Mouse (Mus musculus): ENCODE measurements around the gene Fam160a1.
A peak's percentile ranks its signal among the peaks of the same experiment; 100 is the strongest.

The Fam160a1 gene

GRCm38 (mm10) chr3:85827815-85828214 is 10.7 kb upstream of the Fam160a1 start:
- no peak for DNase-seq (ENCODE audit: extremely low read depth, insufficient read length, low spot score)

DNA sequence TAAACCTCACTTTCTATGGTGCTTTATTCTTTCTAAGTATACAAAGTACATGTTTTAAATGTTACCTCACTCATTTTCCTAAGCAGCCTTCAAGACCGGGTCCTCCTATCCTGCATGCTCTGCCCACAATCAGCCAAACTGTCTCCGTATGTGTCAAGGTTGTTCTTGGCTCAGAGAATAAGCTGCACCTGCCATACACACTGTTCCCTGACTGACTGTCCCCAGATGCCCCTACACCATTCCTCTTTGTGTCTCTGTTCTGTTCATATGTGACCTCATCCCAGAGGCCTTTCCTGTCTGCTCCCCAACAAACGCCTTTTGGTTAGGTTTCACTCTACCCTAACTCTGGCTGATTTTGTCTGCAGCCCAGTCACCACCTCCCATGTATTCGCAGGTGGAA is 10.2 kb upstream of the Fam160a1 start:
- DNase-seq (ENCODE audit: extremely low read depth, insufficient read length, low spot score), result no peak

GRCm38 (mm10) chr3:85820839-85821548 is 3.9 kb upstream of the Fam160a1 start:
- no peak for DNase-seq (ENCODE audit: extremely low read depth, insufficient read length, low spot score)

DNA sequence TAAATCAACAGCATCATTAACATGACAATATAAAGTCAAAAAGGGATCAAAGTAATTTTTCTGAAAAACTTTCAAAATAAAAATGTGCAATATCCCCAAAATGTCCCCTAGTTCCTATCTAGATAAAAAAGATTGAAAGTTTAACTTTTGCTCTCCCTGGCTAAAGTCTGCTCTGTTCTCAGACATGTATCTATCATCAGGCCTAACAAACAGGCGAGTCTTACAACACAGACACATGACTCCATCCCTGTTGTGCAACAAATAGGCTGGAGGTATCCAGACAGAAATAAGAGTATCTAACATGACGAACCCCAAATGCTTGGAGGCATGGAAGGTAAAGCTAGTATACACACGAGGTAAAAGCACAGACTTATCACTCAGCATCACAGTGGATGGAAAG is 2.2 kb upstream of the Fam160a1 start:
- no peak for DNase-seq (ENCODE audit: extremely low read depth, insufficient read length, low spot score)

DNA sequence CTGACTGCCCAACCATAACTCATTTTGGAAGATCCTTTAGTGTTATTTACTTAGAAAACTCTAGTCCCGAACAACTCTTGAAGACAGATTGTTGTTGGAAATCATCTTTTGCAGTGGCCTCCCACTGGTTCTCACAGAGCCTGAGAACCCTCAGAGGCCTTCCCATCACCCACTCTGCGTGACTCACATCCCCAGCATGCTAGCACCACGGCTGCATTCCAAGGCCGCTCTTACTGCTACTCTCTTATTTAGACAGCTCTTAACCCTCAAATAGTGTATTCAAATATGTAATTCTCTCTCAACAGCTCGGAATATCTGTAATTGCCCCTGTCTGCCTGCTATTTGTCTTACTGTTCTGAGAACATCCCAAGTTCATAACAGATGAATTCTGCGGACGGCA is 2.9 kb downstream of the Fam160a1 start:
- DNase-seq (ENCODE audit: extremely low read depth, insufficient read length, low spot score), result peak; percentile 30

- DNase-seq (ENCODE audit: extremely low read depth, insufficient read length, low spot score), result no peak
These were observed 3.7 kb downstream of the Fam160a1 start for GRCm38 (mm10) chr3:85813101-85814014.

GRCm38 (mm10) chr3:85812010-85812409 is 5.1 kb downstream of the Fam160a1 start:
- no peak for DNase-seq (ENCODE audit: extremely low read depth, insufficient read length, low spot score)

- no peak for DNase-seq (ENCODE audit: extremely low read depth, insufficient read length, low spot score)
These were observed 23.9 kb downstream of the Fam160a1 start for GRCm38 (mm10) chr3:85793166-85793565.

GRCm38 (mm10) chr3:85789748-85790147 is 27.3 kb downstream of the Fam160a1 start:
- no peak for DNase-seq (ENCODE audit: extremely low read depth, insufficient read length, low spot score)

GRCm38 (mm10) chr3:85786501-85786900 is 30.6 kb downstream of the Fam160a1 start:
- DNase-seq (ENCODE audit: extremely low read depth, insufficient read length, low spot score), result no peak

- no peak for DNase-seq (ENCODE audit: extremely low read depth, insufficient read length, low spot score)
These were observed 36.2 kb downstream of the Fam160a1 start for GRCm38 (mm10) chr3:85780906-85781305.

GRCm38 (mm10) chr3:85780332-85780731 is 36.8 kb downstream of the Fam160a1 start:
- DNase-seq (ENCODE audit: extremely low read depth, insufficient read length, low spot score), result no peak

DNA sequence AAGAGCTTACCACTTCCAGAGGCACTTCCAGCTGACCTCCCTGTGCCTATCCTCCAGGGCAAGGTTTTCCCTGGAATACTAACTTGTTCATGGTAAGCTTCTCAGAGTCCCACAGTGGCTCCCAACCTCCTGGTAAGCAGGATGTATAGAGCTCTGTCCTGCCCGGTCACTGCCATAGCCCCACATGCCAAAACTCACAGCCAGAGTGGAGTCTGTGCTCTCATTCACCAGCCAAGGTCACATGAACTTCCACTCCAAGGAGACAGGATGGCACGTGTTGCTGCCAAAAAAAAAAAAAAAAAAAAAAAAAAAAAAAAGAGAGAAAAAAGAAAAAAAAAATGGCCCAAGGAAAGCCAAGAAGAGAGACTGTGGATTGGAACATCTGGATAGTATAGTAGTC is 39.2 kb downstream of the Fam160a1 start:
- DNase-seq (ENCODE audit: extremely low read depth, insufficient read length, low spot score), result no peak

DNA sequence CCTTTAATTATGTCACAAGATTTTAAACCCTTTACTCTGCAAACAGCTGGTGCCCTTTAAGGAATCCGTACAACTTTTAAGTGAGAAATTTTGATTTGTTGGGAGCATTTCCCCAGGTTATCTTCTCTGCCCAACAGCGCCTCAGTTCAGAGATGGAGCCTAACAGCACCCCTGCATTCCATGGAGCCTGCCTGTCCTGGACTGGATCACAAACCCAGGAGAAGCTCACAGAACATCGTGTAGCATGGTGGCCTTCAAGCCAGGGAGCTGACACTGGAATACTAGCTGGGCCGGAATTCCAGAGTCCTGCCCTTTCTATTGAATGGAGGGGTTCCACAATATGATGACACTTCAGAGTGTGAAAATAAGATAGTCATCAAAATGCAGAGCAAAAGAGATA is 39.7 kb downstream of the Fam160a1 start:
- no peak for DNase-seq (ENCODE audit: extremely low read depth, insufficient read length, low spot score)

DNA sequence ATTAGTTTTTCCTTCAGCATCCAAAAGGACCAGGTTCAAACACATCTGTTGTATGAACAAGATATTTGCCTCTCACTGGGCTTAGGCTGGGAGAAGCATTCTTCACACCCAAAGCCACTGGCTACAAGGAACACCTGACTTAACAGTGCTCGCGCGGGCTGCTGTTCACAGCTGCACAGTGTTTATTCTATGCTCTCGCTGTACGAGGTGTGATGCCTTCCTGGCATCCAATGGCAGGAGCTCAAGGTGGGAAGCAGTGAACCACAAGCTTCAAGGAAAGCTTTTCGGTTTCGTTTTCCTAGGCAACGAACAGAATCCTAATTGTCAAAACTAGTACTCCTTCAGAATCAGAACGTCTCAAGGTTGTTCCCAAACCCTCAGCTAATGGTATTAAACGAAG is 40.4 kb downstream of the Fam160a1 start:
- DNase-seq (ENCODE audit: extremely low read depth, insufficient read length, low spot score), result no peak

DNA sequence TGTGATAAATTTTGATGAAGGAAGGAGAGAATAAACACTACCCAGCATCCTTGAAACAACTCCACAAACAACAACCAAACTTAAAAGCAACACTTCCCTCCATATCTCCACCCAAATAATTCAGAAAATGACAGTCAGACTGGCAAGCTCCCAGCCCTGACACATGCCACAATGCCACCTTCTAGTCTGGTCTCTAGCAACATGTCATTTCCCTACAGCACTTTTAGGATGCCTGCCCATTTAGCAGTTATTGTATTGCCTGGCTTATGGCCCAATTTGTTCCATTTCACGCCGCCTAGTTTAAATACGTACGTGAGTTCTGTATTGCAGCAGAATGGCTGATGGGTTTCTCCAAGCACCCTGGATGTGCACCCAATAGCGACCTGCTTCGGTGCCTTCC is 41.0 kb downstream of the Fam160a1 start:
- no peak for DNase-seq (ENCODE audit: extremely low read depth, insufficient read length, low spot score)

DNA sequence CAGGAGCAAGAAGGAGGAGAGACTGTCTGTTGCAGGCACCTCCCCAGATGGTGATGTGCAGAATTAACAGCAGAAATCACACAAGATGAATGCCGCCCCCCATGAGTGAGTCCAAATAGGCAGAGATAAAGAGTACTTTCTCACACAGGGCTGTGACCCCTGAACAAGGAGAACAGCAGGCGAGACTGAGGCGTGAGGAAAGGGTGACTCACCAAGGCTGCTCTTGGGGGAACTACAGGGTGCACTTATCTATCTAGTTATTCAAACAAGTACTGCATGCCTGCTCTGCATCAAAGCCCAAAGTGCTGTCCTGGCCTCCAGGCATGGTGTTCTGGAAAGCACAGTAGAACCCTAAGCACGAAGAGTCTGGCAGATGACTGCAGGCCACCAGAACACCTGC is 43.2 kb downstream of the Fam160a1 start:
- DNase-seq (ENCODE audit: extremely low read depth, insufficient read length, low spot score), result no peak

DNA sequence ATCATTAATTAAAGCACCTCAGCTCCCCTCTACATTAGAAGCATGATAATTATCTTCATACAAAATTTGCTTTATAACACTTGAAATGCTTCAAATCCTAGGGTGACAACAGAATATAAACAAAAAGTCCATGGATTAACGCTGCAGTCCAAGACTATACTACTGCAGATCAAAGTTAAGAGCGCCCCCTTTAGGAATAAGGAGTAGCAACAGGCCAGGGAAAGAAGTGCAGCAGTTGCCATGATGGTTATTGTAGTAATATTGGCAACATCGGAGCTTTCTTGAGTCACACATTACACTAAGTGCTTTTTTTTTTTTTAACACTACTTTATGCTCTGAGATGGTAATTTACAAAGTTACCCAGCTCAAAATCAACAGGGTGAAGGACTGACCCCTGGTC is 43.7 kb downstream of the Fam160a1 start:
- no peak for DNase-seq (ENCODE audit: extremely low read depth, insufficient read length, low spot score)

GRCm38 (mm10) chr3:85764937-85765337 is 52.2 kb downstream of the Fam160a1 start:
- peak; percentile 4 for DNase-seq (ENCODE audit: extremely low read depth, insufficient read length, low spot score)

DNA sequence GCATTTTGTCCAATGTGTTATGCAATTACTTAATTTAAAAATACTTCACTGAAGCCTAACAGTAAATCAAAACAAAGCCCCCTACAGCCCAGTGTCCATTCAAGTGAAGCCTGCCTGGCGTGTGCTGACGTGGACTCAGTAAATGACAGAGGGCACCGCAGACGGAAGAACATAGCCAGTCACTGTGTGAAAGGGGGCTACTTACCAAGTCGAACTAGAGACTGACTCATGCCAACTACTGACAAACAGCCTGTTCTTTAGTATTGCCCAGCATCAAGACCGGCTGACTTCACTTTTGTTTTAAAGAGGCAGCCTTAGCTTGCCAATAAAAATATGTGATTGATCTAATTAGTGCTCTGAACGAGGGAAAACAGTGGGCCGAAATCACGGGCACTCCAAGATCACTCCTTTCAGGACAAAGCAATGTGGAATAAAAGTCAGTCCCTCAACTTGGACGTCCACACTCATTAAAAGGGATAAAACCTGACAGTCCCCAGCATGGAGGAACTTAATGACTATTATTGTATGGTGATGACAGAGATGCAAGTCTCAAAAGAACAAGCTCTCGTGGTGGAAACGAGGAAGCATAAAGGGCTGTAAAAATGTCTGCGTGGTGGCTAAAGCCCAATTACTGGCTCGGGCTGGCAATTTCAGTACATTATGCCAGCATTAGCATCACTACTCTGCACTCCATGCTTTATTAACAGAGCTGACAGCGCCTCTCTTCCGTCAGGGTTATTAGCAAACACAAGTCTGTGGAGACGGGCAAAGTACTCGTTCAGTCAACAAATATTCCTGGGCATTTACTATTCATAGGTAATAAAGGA is 52.9 kb downstream of the Fam160a1 start:
- DNase-seq (ENCODE audit: extremely low read depth, insufficient read length, low spot score), result no peak

GRCm38 (mm10) chr3:85757944-85758343 is 59.1 kb downstream of the Fam160a1 start:
- DNase-seq (ENCODE audit: extremely low read depth, insufficient read length, low spot score), result no peak

Data from 3134 (cell line).